Mouse (Mus musculus): Measurements from ENCODE around the gene Gm10100. TPM values are rescaled to one million over a fixed set of nuclear protein-coding genes. Genes with fewer than 3 reads are reported as not detected.
"Not testable (repeated sequence)": the region's sequence is repeated elsewhere in the genome, so short reads cannot be mapped to it uniquely, and the experiment has no call there.

The Gm10100 gene
- 0.75 and 1.2 TPM in 2 replicates for polyA plus RNA-seq (2015; fragmentation: Nextera tagmentation; extraction: Ambion mirVana)

DNA sequence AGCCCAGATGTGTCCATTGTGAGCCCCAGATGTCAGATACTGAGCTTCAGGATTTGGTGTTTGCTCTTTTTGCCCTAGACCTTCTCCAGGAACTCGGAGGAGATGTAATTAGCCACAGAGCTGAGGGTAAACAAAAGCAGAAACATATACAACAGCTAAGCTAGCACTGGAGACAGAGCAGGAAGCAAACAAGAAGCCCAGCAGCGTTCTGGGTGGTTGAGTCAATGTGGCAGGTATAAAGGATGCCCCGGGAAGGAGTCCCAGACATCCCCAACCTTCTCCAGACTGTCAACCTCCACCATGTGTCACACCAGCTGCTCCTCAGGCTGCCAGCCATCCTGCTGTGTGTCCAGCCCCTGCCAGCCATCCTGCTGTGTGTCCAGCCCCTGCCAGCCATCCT lies at the start of gene Gm10100:
Gm10100 (plus strand) TSS at position 301 of the 400 bp plus-strand sequence.
- Histone ChIP-seq H3K36me3 (no peaks in the 10 kb centered on the region), H3K4me3 (replicated peaks) (no peak within 1 kb of the TSS), H3K9me3 (replicated peaks) (no peaks in the 10 kb centered on the region), H3K27me3 (no peaks in the 10 kb centered on the region), H3K9ac (no peak within 1 kb of the TSS), H3K27ac (replicated peaks) (no peak within 1 kb of the TSS), H3K4me2 (replicated peaks) (no peak within 1 kb of the TSS), H3K4me1 (no peaks in the 10 kb centered on the region)
- ATAC-seq (ENCODE audit: insufficient number of reproducible peaks, low FRiP score, low TSS enrichment, low read depth) = no peak
- WGBS = 26% methylated on average over 3 of the region's 3 CpGs

DNA sequence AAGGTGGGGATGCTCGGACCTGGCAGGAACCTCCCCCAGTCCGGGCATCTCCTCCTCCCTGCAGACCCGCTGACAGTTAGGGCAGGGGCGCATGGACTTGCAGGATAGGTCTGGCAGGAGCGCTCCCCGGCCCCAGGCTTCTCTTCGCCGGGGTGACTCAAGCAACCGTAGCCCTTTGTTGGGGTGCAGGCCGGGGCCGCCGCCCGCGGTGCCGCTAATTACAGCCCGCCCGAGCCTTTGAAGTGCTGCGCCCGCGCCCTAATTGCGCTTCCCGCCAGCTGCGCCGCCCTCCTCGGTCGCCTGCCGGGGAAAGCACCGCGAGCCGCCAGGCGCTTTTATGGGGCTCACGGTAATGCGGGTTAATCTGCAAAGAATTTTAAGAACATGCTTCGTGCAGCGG lies 48.7 kb upstream of the Gm10100 start:
- Histone ChIP-seq H3K9ac (0 out of 2 replicates have a peak overlapping the region, but pooled peaks have one; percentile 10), H3K4me3 (replicated peaks) (peak overlapping the region; percentile 35), H3K27ac (replicated peaks) (no peak overlapping the region), H3K9me3 (replicated peaks) (no peaks in the 10 kb centered on the region), H3K4me1 (peaks cover 24% of the 10 kb centered on the region), H3K4me2 (replicated peaks) (peak overlapping the region; percentile 70), H3K36me3 (no peaks in the 10 kb centered on the region), H3K27me3 (peaks cover 31% of the 10 kb centered on the region)
- ATAC-seq (ENCODE audit: insufficient number of reproducible peaks, low FRiP score, low TSS enrichment, low read depth) = peak; percentile 10; the same call in 1 of the 2 replicates
- under 1% methylated on average over 35 of the region's 35 CpGs for WGBS

DNA sequence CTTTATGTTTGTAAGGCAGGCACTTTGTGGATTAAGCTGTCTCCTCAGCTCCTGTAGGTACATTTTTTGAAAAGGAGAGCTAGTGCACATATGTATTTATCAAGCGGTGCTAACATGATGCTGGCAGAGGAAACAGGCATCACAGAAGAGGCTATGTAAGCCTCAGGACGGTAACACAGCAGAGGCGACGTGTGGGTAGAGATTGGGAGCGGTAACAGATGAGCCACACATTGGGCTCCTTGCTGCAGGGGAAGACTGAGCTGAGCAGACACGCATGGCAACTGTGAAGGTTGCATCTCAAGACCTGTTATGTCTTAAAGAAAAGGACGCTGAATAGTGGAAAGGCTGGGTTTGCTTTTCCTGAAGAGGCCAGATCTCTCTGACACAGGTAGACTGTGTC lies 43.3 kb upstream of the Gm10100 start:
- peaks cover 40% of the 10 kb centered on the region for H3K27me3 ChIP-seq
- 62% methylated on average over 7 of the region's 7 CpGs for WGBS

GRCm38 (mm10) chr10:77684181-77684580 lies 42.1 kb upstream of the Gm10100 start:
- H3K4me2 ChIP-seq (replicated peaks) = no peak overlapping the region
- H3K4me3 ChIP-seq (replicated peaks) = no peak overlapping the region

More for the DNA sequence above, 43.3 kb upstream of the Gm10100 start:
- Histone ChIP-seq H3K4me2 (replicated peaks) (no peak overlapping the region), H3K4me1 (peaks cover 11% of the 10 kb centered on the region), H3K9me3 (replicated peaks) (no peaks in the 10 kb centered on the region), H3K9ac (no peak overlapping the region), H3K27ac (replicated peaks) (no peak overlapping the region), H3K4me3 (replicated peaks) (no peak overlapping the region), H3K36me3 (no peaks in the 10 kb centered on the region)
- no peak for ATAC-seq (ENCODE audit: insufficient number of reproducible peaks, low FRiP score, low TSS enrichment, low read depth)

DNA sequence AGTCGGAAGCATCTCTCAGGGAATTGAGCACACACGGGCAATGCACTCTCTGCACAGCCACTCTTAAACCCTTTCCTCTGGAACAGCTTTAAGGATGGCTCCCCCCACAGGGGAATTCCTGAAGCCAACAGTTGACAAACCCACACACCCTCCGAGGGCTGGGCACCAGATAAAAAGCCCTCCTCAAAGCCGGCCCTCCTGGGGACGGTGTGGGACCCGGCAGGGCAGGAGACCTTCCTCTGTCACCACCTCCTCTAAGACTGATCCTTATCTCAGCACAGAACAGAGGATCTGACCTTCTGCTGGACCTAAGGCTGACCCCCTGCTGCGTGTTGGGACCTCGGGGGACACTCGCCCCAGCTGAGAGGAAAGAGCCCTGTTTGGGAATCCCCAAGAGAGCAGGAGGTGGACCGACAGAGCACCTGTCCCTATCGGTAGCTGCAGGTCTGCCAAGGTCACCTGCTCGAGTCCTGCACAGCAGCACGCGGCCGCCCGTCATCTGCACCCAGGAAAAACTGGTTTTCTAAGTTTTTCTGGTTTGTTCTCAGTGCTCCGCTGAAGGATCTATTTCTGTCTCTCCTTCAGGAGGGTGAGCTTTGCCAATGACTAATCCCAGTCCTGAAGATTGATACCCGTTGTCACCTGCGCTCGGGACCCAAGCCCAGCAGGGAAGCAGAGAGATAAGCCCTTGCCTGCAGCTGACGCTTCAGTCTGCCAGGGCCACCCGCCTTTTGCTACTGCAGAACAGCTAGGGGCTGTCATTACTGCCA lies 40.2 kb upstream of the Gm10100 start, which contains the start of gene Tspear:
Tspear (plus strand) TSS at position 675 of the 770 bp plus-strand sequence.
- Histone ChIP-seq H3K4me2 (replicated peaks) (peak within 1 kb of the TSS; percentile 33), H3K27me3 (peaks cover 31% of the 10 kb centered on the region), H3K36me3 (no peaks in the 10 kb centered on the region), H3K9me3 (replicated peaks) (no peaks in the 10 kb centered on the region), H3K4me1 (peaks cover 10% of the 10 kb centered on the region), H3K4me3 (replicated peaks) (peak within 1 kb of the TSS; percentile 22), H3K27ac (replicated peaks) (peak within 1 kb of the TSS; percentile 58; the same call in 1 of the 2 replicates), H3K9ac (no peak within 1 kb of the TSS)
- no peak for ATAC-seq (ENCODE audit: insufficient number of reproducible peaks, low FRiP score, low TSS enrichment, low read depth)
- 3% methylated on average over 22 of the region's 22 CpGs for WGBS

More at GRCm38 (mm10) chr10:77684181-77684580, 42.1 kb upstream of the Gm10100 start:
- no peak for ATAC-seq (ENCODE audit: insufficient number of reproducible peaks, low FRiP score, low TSS enrichment, low read depth)
- no peak overlapping the region for H3K9ac ChIP-seq
- no peak overlapping the region for H3K27ac ChIP-seq (replicated peaks)
- peaks cover 31% of the 10 kb centered on the region for H3K27me3 ChIP-seq
- no peaks in the 10 kb centered on the region for H3K36me3 ChIP-seq
- peaks cover 7% of the 10 kb centered on the region; the same call in 1 of the 2 replicates for H3K4me1 ChIP-seq
- H3K9me3 ChIP-seq (replicated peaks) = no peaks in the 10 kb centered on the region
- WGBS = 12% methylated on average over 8 of the region's 8 CpGs

- Histone ChIP-seq H3K27me3 (peaks cover 31% of the 10 kb centered on the region), H3K4me3 (replicated peaks) (peak overlapping the region; percentile 22), H3K4me2 (replicated peaks) (peak overlapping the region; percentile 33), H3K36me3 (no peaks in the 10 kb centered on the region), H3K27ac (replicated peaks) (0 out of 2 replicates have a peak overlapping the region, but pooled peaks have one; percentile 58), H3K4me1 (peaks cover 10% of the 10 kb centered on the region), H3K9ac (no peak overlapping the region), H3K9me3 (replicated peaks) (no peaks in the 10 kb centered on the region)
- WGBS = 17% methylated on average over 10 of the region's 10 CpGs
- ATAC-seq (ENCODE audit: insufficient number of reproducible peaks, low FRiP score, low TSS enrichment, low read depth) = no peak
These were observed 39.3 kb upstream of the Gm10100 start for GRCm38 (mm10) chr10:77687021-77687420.

DNA sequence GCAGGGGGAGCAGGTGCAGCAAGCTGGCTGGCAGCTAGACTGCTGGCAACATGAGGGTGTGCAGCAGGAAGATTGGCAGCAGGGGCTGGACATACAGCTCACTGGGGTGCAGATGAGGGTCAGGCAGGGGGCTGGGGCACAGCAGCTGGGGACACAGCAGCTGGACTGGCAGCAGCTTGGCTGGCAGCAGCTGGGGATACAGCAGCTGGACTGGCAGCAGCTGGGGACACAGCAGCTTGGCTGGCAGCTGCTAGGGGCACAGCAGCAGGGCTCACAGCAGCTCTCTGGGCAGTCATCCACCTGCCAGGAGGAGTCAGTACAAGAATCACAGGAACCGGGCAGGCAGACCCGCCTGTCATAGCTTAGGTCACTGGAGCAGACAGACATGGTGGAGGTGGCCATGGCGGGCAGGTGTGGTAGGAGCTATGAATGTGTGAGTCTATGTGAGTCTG lies 35.9 kb upstream of the Gm10100 start, which contains the start of gene Gm19402:
Gm19402 (minus strand) TSS at position 402 of the 452 bp plus-strand sequence.
- not testable (repeated sequence) for H3K9ac ChIP-seq; H3K9me3 ChIP-seq (replicated peaks); H3K4me1 ChIP-seq; H3K4me3 ChIP-seq (replicated peaks); ATAC-seq (ENCODE audit: insufficient number of reproducible peaks, low FRiP score, low TSS enrichment, low read depth); H3K4me2 ChIP-seq (replicated peaks); H3K27ac ChIP-seq (replicated peaks); H3K36me3 ChIP-seq
- H3K27me3 ChIP-seq = peaks cover 27% of the 10 kb centered on the region
- 73% methylated on average over 3 of the region's 3 CpGs for WGBS

GRCm38 (mm10) chr10:77697133-77697532 lies 29.2 kb upstream of the Gm10100 start, which contains the start of gene Gm9508:
TSS of gene Gm9508 (minus strand) at chr10:77697233.
- ATAC-seq (ENCODE audit: insufficient number of reproducible peaks, low FRiP score, low TSS enrichment, low read depth) = no peak
- WGBS = 37% methylated on average over 4 of the region's 4 CpGs
- no peak within 1 kb of the TSS for H3K9ac ChIP-seq
- 0 out of 2 replicates have a peak, but pooled peaks cover 5% of the 10 kb centered on the region for H3K9me3 ChIP-seq (replicated peaks)
- H3K4me2 ChIP-seq (replicated peaks) = no peak within 1 kb of the TSS
- H3K36me3 ChIP-seq = no peaks in the 10 kb centered on the region
- H3K4me3 ChIP-seq (replicated peaks) = no peak within 1 kb of the TSS
- H3K27me3 ChIP-seq = no peaks in the 10 kb centered on the region
- H3K4me1 ChIP-seq = no peaks in the 10 kb centered on the region
- H3K27ac ChIP-seq (replicated peaks) = no peak within 1 kb of the TSS

DNA sequence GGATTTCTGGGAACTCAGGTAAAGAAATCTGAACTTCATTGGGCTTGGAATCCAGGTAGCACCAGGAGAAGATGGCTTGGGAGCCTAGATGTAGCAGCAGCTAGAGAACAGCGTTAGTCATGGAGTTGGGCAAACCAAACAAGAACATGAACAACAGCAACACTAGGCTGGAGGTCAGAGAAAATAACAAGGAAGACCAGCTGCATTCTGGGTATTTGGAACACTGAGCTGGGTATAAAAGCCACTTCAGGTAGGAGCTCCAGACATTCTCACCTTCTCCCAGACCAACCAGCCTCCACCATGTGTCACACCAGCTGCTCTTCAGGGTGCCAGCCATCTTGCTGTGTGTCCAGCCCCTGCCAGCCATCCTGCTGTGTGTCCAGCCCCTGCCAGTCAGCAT lies 20.0 kb upstream of the Gm10100 start, which contains the start of gene Gm10272:
Gm10272 (plus strand) TSS at position 301 of the 400 bp plus-strand sequence.
- Histone ChIP-seq H3K4me2 (replicated peaks) (no peak within 1 kb of the TSS), H3K4me3 (replicated peaks) (no peak within 1 kb of the TSS), H3K9ac (no peak within 1 kb of the TSS), H3K36me3 (no peaks in the 10 kb centered on the region), H3K4me1 (no peaks in the 10 kb centered on the region), H3K27me3 (no peaks in the 10 kb centered on the region), H3K9me3 (replicated peaks) (no peaks in the 10 kb centered on the region), H3K27ac (replicated peaks) (no peak within 1 kb of the TSS)
- 96% methylated on average over 1 of the region's 1 CpGs for WGBS
- ATAC-seq (ENCODE audit: insufficient number of reproducible peaks, low FRiP score, low TSS enrichment, low read depth) = no peak

DNA sequence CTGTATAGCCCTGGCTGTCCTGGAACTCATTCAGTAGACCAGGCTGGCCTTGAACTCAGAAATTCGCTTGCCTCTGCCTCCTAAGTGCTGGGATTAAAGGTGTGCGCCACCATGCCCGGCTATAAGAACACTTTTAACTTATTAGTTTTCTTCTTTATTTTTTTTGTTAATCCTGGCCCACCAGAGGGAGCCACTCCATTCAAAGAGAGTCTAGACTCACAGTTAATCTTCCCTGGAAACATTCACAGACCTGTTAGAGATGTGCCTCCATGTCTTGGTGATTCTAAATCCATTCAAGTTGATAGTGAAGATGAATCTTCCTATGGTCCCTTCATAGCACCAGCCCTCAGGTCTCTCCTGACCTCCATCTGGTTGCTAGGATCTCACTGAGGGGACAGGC lies 16.5 kb upstream of the Gm10100 start:
- no peak for ATAC-seq (ENCODE audit: insufficient number of reproducible peaks, low FRiP score, low TSS enrichment, low read depth)
- 59% methylated on average over 3 of the region's 3 CpGs for WGBS
- H3K9ac ChIP-seq = no peak overlapping the region
- H3K27me3 ChIP-seq = no peaks in the 10 kb centered on the region
- no peak overlapping the region for H3K4me3 ChIP-seq (replicated peaks)
- H3K4me1 ChIP-seq = no peaks in the 10 kb centered on the region
- H3K4me2 ChIP-seq (replicated peaks) = no peak overlapping the region
- no peaks in the 10 kb centered on the region for H3K36me3 ChIP-seq
- H3K9me3 ChIP-seq (replicated peaks) = no peaks in the 10 kb centered on the region
- H3K27ac ChIP-seq (replicated peaks) = no peak overlapping the region

GRCm38 (mm10) chr10:77711157-77711556 lies 15.1 kb upstream of the Gm10100 start, which contains the start of gene Gm10024:
TSS of gene Gm10024 (plus strand) at chr10:77711457.
- not testable (repeated sequence) for H3K4me2 ChIP-seq (replicated peaks); H3K4me1 ChIP-seq; ATAC-seq (ENCODE audit: insufficient number of reproducible peaks, low FRiP score, low TSS enrichment, low read depth); H3K9me3 ChIP-seq (replicated peaks); H3K4me3 ChIP-seq (replicated peaks); H3K27me3 ChIP-seq; H3K36me3 ChIP-seq; H3K27ac ChIP-seq (replicated peaks); H3K9ac ChIP-seq

Measured in embryonic facial prominence, embryonic 15.5 days (tissue).